Mouse (Mus musculus): ENCODE measurements around the gene Foxo1.

Gene Foxo1

DNA sequence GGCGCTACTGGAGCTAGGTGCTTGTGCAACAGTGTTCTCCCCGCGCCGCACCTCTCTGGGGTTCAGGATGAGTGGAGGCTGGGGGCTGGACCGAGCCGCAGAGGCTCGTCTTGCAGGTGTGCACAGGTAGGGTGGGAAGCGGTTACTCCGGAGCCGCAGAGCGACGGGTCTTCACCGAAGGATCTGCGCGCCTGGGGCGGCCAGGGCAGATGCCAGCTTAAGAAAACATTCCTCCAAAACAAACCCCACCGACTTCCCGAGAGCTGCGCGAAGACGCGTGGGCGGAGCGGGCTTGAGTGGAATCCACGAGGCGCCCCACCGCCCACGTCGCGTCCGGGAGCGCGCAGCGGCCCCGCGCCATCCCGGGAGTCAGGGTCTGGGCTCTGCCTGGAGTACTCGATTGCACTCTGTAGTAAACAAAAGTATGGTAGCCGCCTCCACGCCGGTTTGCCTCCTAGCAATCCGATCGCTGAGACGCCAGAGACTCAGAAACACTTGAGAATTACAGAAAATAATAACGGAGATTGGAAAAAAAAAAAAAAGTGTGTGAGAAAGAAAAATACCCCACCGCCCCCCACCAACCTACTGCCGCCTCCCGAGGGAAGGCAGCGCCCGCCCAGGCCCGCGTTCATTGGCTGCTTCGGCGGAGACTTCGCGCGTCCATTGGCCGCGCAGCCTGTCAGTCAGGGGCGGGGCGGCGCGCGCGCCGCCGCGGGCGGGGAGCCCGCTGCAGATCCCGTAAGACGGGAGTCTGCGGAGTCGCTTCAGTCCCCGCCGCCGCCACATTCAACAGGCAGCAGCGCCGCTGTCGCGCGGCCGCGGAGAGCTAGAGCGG is at the start of gene Foxo1:
Gene Foxo1, plus strand, starts transcription at position 685 of the 835 bp plus-strand sequence.
- peak; percentile 87 for DNase-seq (ENCODE audit: low spot score)

DNA sequence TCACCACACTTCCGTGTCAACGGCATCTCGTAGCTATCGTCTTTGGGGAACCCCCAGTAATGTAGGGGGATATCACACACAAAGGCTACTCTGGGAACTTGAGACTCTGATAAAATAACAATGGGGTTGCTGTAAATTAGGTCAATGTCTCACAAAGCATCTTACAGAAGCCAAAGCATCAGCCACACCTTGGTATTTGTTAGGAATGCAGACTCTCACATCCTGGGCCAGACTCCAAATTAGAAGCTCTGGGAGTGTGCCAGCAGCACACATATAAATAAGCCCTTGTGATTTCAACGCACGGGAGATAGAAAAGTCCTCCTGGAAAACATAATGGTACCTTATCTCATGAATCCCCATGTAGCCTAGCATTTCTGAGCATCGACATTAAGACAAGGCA is 49.3 kb upstream of the Foxo1 start:
- no peak for DNase-seq (ENCODE audit: low spot score)

DNA sequence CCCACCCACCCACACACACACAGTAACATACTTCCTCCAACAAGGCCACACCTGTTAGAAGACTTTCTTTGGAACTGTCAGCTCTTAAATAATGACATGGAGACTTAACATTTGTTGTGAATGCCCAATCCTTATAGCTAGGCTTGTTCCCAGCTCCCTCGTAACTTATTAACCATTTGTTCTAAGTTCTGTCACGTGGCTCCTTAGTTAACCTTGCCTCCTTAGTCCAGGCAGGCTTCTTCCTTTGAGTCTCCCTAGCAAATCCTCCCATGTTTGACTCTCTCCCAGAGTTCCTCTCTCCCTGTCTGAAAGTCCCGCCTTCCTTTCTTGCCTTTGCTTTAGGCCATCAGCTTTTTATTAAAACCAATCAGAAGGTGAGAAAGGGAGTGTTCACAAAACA is 47.1 kb upstream of the Foxo1 start:
- no peak for DNase-seq (ENCODE audit: low spot score)

DNA sequence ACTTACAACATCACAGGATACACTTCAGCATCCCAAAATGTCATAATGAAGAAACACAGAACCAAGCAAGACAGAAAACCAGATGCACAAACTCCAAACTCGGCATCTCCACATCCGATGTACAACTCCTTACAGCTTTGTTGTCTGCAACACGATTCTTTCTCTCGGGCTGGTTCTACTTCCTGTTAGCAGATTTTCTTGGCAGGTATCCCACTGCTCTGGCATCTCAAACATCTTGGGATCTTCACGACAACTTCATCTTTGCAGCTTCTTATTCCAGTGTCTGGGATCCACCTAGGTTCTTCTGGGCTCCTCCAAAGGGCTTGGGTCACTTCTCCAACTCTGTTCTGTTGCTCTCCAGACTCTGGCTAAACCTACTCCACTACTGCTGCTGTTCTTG is 46.2 kb upstream of the Foxo1 start:
- DNase-seq (ENCODE audit: low spot score): no peak

DNA sequence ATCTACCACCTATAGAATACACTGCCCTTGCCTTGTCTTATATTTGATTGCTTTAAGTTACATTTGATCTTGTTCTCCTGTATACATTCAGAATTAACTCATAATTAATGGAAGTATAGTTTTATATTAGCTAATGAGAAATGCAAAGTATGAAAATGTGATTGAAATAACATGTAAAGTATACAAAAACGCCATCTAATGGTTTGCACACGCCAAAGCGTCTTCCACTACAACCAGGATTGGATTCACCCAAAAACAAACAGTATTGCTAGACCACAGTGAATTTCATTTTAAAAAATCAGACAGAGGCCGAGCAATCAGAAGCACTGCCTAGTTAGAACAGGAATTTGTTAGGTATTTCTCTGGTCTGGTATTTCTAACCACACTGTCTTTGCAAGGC is 31.6 kb upstream of the Foxo1 start:
- no peak for DNase-seq (ENCODE audit: low spot score)

DNA sequence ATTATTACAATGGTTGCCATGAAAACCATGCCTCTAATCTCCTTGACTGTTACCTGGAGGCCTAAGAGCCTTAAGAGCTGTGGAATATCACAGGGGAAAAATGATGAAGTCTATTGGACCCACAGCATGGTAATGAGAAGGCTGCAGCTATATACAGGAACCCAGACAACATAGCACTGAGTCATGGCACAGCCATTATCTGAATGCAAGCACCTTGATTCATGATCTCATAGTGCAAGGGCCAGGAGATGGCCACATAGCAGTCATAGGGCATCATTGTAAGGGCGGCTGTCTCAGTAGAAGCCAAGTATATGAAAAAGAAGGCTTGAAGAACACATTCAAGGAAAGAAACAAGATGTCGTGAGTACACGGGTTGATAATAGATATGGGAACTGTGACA is 31.0 kb upstream of the Foxo1 start:
- no peak for DNase-seq (ENCODE audit: low spot score)

DNA sequence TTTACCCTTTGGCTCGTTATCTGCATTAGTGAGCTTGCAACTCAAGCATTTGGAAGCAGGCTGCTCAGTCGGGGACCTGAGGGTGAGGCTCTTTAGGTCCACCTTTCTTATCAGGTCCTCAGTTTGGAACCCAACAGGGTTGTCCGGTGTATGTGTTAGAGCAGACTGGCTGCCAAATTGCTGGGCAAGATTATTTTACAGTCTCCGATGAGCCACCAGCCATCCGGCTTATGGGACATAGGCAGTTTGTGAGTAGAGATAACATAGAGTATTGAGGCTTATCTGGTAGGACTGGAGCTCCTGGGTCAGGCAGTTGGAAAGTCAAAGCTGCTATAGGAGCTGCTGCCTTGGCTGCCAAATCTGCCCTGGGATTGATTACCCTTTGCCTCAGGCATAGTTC is 27.1 kb upstream of the Foxo1 start:
- DNase-seq (ENCODE audit: low spot score): no peak

DNA sequence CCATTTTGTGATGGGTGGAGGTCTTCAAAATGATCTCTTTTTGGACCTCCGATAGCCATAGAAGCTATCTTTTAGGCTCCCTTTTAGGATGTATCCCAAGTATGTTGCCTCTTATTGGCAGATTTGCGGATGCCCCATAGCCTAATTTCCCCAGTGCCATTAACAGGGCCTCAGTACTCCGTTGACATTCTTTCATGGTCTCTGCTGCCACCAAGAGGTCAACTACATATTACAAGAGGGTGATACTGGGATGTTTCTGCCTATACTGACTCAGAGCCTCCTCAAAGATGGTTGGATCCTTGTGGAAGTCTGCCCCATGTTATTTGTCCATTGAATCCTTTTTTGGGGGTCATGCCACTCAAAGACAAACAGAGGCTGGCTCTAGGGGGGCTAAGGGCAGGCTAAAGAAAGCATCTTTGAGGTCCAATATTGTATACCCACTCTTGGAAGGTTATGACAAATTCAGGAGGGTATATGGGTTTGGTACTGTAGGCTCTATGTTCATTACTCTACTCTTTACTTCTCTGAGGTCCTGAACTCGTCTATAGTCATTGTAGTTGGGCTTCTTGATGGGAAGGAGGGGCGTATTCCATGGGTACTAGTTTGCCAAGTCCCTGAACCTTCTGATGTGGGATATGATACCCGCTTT is 25.6 kb upstream of the Foxo1 start:
- DNase-seq (ENCODE audit: low spot score): peak; percentile 78

DNA sequence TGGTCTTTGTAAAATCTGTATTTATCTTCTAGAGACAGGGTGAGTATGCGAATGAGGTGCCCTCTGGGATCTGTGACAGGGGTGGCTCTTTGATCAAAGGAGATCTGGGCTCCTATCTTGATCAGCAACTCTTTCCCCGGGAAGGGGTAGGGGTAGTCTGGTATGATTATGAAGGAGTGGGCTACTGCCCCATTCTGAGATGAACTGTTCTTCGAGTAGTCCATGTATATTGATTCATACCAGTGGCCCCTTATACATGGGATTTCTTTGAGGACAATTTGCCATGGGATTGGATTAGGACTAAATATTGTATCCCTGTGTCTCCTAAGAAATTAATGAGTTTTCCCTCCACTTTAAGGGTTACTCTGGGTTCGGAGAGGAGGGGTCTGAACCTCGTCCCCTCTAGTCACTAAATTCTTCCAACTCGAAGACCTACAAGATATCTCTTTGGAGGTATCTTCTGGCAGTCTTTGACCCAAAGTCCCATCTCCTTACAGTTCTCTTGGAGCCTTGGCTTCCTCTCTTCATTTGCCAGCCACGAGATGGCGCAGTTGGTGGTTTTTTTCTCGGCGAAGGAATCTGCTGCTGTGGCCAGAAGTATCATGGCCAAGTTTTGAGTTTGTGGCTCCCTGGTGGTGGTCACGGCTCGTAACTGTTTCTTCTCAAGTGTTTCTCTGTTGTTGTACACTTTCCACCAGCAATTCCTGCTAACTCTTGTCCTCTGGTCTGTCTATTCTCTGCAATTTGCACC is 24.7 kb upstream of the Foxo1 start:
- peak; percentile 22 for DNase-seq (ENCODE audit: low spot score)

DNA sequence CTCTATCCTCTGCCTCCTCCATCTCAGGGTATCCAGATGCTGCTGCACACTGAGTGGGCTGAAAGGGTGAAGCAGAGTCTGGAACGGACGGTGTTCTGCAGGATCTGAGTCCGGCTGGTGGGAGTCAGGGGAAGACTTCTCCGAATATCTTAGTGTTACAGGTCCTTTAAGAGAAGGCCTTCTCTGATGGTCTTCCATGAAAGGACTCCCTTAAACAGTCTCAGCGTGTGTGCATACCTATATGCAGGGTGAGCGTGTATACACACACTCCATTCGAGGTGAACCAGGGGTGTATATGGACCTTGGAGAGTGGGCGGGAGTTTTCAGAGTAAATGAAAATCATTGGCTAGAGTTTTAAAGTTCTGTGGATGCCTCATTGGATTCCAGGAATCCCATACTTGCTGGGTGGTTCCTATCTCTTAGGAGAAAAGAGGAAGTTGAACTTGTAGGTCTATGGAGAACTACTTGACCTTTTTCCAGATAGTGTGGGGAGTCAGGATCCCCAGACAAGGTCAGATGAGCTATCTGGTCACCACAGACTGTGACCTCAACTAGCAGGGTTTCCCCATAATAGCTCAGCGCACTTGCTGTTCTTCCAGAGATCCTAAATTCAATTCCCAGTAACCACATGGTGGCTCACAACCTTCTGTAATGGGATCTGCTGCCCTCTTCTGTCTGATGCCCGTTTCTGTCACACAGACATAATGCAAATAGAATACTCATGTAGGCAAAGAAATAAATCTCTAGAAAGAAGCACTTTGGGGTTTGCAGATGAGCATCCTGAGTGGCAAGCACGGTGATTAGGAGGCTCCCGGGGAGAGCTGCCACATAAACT is 21.9 kb upstream of the Foxo1 start:
- DNase-seq (ENCODE audit: low spot score): no peak

DNA sequence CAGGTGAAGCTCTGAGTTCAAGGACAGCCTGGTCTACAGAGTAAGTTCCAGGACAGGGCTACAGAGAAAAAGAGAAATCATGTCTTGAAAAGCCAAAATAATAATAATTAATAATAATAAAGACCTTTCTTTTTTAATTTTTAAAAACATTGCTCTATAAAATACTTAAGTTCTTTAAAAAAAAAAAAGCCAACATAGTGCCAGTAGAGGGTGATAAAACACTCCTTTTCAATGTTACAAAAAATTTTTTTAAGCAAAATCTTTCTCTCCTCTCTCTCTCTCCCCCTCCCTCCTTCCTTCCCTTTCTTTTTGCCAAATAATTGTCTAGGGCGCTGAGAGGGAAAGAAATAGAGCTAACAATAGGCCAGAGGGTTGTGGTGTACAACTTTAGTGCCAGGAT is 17.0 kb upstream of the Foxo1 start:
- no peak for DNase-seq (ENCODE audit: low spot score)

DNA sequence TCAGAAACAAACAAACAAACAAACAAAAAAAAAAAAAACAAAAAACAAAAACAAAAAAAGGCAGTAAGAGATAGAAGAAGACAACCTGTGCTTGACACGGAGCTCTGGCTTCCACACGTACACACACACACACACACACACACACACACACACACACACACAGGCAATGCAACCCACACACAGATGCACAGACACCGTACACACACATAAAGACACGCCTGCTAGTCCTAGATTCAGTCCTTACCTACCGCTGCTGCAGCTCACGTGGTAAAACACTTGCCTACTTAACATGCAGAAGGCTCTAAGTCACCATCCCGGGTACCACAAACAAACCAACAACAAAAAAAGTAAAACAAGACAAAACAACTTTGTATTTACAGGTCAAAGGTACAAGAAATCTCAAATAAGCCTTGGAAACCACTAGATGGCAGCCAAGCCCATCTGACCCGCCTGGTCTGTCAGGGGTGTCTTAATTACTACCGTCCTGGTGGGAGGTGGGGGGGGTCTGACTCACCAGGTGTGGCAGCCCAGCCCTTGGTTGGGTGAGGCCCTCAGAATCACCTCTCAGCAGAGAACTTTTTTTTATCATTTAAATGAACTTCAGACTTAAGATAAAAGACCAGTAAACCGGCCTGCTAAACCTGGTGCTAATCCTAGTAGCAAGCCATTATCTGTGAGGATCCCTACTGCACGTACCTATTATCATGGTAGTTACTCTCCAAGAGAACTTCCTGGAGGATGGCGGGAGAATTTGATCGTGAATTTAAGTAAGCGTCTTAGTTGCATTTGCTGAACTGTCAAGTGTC is 14.3 kb upstream of the Foxo1 start:
- peak; percentile 26 for DNase-seq (ENCODE audit: low spot score)

DNA sequence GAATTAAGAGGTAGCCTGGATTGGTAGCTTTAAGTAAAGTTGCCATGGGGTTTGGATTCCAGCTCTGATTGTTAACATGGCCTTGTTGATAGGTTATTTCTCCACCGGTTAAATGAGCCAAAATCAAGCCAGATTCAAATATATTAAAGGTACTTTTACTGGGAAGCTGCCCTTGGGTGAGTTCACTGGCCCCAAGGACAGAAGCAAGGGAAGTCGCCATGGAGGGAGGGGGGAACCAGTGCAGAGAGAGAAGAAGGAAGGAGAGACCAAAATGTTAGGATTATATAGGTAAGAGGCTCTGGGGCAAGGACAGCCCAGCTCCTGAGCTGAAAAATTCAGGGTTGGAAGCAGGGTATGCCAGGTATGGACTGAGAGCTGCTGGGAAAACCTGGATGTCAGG is 13.6 kb upstream of the Foxo1 start:
- DNase-seq (ENCODE audit: low spot score): no peak

DNA sequence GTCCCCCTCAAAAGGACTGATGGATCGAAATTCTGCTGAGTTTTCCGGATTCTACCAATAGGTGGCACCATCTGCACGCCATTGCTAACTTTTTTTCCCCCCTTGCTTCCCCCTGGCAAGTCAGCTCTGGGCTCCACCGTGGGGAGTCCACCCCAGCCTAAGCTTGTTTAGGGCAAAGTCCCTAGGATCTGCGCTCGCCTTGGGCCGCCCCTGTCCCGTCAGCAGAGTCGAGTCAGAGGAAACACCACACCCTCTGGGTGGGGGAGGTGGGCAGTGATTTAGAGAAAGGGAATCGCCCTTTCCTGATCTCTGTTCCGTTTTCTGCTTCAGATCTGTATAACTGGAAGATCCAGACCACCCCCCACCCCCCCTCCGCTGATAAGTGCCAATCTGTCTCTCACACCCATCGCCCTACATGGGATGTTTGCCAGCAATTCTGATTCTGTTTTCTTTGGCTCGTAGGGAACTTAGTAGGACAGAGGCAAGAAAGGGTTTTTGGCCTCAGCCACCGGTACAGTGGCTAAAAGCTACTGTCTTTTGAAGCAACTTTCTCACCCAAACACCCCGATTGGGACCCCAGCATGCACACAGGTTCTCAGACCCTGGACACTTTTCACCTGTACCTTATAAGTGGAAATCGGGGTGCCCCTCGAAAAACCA is 10.2 kb upstream of the Foxo1 start:
- peak; percentile 54 for DNase-seq (ENCODE audit: low spot score)

DNA sequence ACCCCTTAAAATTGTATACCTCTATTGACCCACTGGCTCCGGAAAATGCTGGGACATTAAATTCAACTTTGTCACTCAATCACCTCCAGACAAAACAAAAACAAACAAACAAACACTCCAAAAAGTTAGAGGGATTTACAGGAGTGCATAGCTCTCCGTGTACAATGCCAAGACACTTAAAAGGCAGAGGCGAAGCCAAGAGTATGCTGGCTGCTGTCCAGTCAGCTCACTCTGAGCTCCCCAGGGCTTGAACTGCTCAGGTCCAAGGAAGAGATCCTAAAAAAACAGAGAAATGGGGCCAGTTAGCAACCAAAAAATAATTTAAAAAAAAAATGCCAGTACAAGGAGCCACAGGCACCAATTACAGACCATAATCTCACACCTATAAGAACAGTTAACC is 9.6 kb upstream of the Foxo1 start:
- peak; percentile 54 for DNase-seq (ENCODE audit: low spot score)

DNA sequence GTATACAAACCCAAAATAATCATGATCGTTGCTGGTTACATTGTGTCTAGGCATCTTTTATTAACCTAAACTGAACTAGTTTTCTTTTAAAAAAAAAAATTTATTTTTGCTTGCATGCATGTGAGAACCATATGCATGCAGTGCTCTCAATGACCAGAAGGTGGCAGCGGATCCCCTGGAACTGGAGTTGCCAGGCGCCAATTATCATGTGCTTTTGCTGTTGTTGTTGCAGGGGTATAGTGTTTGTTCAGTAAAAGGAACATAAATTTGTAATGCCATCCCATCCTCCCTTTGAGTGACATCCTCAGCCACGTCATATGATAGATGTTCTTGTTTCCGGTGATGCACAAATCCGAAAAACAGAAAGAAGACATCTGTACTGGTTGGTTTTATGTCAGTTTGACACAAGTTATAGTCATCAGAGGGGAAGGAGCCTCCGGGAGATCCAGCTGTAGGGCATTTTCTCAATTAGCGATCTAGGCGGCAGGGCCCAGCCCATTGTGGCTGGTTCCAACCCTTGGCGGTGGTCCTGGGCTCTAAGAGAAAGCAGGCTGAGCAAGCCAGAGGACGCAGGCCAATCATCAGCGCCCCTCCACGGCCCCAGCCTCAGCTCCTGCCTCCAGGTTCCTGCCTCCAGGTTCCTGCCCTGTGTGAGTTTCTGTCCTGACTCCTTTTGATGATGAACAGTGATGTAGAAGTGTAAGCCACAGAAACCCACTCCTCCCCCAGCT is 5.5 kb upstream of the Foxo1 start:
- peak; percentile 84 for DNase-seq (ENCODE audit: low spot score)

DNA sequence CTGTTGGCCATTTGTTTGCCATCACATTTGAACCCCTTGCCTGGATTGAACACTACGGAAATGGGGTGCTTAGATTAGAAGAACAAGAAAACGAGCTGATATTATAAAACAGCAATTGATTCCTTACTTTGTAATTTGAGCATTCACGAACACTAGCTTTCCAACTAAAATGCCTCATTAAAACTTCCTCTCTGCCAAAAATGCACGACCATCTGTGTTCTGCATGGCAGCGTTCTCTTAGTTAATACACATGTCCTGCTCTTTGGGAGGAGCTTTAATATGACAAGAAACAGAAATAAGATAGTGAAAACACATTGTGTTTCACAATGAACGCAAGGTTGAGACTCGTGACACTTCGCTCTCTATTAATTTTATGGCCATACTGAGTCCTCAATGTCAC is 3.8 kb upstream of the Foxo1 start:
- DNase-seq (ENCODE audit: low spot score): no peak

DNA sequence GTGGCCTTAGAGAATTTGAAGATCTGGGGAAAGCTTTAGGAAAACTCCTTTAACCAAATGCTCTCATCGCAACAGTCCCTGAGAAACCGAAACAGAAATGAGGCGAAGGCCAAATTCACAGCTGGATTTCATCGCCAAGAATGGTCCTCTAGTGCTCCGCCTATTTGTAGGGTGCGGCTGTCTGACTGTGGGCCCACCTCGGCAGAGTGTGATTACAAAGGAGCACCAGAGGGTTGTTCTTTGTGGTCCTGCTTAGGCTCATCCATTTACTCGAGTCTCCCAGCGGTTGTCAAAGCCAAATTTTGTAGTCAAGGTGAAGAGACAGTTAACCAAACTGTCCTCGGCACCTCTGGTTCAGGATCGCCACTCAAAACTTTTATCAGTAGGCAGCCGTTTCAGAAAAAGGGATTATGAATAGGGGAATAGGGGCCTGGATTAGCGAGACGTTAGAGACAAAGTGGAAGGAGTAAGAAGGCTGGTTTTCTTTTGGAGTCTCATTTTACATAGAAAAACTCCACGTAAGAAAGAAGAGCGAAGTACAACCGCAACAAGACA is 1.5 kb upstream of the Foxo1 start:
- DNase-seq (ENCODE audit: low spot score): peak; percentile 66

DNA sequence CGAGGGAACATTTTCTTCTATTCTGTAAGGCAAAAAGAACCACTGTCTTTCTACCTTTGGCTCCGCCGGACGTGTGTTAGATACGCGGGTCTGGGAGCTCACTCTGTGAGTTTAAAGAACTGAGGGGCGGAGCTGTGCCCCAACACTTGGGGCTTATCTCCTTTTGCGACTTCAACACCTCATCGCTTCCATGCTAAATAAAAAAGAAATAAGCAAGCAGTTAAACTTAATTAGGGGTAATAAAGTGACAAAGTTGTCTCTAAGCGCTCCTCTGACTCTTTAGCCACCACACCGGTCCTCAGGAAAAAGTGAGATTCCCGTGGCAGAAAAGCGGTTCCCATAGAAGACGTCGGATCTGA is 864 bp upstream of the Foxo1 start:
- DNase-seq (ENCODE audit: low spot score): peak; percentile 9

DNA sequence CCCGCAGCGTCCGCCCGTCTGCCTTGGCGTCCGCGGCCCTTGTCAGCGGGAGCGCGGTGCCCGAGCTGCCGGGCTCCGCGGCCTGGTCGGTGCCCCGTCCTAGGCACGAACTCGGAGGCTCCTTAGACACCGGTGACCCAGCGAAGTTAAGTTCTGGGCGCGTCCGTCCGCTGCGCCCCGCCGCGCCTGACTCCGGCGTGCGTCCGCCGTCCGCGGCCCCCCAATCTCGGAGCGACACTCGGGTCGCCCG is 276 bp downstream of the Foxo1 start:
- DNase-seq (ENCODE audit: low spot score): no peak

Data from urinary bladder, postnatal 14 days (tissue).